Mouse (Mus musculus) kidney, embryonic 14.5 days (tissue): ENCODE results near the gene Ano8. TPM values are rescaled to one million over a fixed set of nuclear protein-coding genes. Genes with fewer than 3 reads are reported as not detected.

ENCODE experiments used
- ATAC-seq: fragments of 200-750 bp; cut with Nextera tagmentation; 2 replicates; pipeline ENCODE4 v1.8.0; 2017; ENCODE audit warnings: moderate number of reproducible peaks, mild to moderate bottlenecking, moderate TSS enrichment, moderate library complexity; ENCODE audit not compliant: low FRiP score, low TSS enrichment
- H3K27ac ChIP-seq: fragments of 300-500 bp; sonication (generic); 2 replicates; pipeline ENCODE4 v1.5.1; 2014; ENCODE audit warnings: low read depth, mild to moderate bottlenecking, low read length, moderate library complexity, mixed read lengths
- H3K27me3 ChIP-seq: fragments of 300-500 bp; sonication (generic); 2 replicates; pipeline ENCODE4 v1.6.1; 2014; ENCODE audit warnings: mild to moderate bottlenecking, low read length; ENCODE audit not compliant: control insufficient read depth, insufficient read depth
- H3K36me3 ChIP-seq: fragments of 300-500 bp; sonication (generic); 2 replicates; pipeline ENCODE4 v1.6.1; 2014; ENCODE audit warnings: low read length, mixed read lengths; ENCODE audit not compliant: control insufficient read depth, insufficient read depth
- H3K4me1 ChIP-seq: fragments of 300-500 bp; sonication (generic); 2 replicates; pipeline ENCODE4 v1.6.1; 2014; ENCODE audit warnings: low read length, mixed read lengths; ENCODE audit not compliant: control insufficient read depth, insufficient read depth
- H3K4me2 ChIP-seq: fragments of 300-500 bp; sonication (generic); replicated peaks from 2 replicates; pipeline ENCODE4 v1.6.1; 2014; ENCODE audit warnings: low read depth, mild to moderate bottlenecking, low read length
- H3K4me3 ChIP-seq: fragments of 300-500 bp; sonication (generic); 2 replicates; pipeline ENCODE4 v1.5.1; 2014; ENCODE audit warnings: mild to moderate bottlenecking, low read length
- H3K9ac ChIP-seq: fragments of 300-500 bp; sonication (generic); 2 replicates; pipeline ENCODE4 v1.6.1; 2014; ENCODE audit warnings: low read depth, mild to moderate bottlenecking, low read length, moderate library complexity
- H3K9me3 ChIP-seq: fragments of 300-500 bp; sonication (generic); 2 replicates; pipeline ENCODE4 v1.6.1; 2016; ENCODE audit warnings: low read length; ENCODE audit not compliant: control insufficient read depth
- WGBS: fragments of 180-500 bp; shearing (Covaris S2); extraction: QIAGEN DNeasy Blood & Tissue Kit; methylation state at CpG from one replicate; pipeline ENCODE4 v1.1.7; 2014; 5-methylcytosine and 5-hydroxymethylcytosine counted together
- polyA plus RNA-seq: library from polyadenylated mRNA; unstranded; fragments of >200 nt; fragmentation: Nextera tagmentation; extraction: Ambion mirVana; gene quantifications from 2 replicates; pipeline ENCODE4 v1.2.1, GENCODE M21; 2014

Ano8 gene
- polyA plus RNA-seq, 1 experiment from 2014 or later, result 3.4 TPM

DNA sequence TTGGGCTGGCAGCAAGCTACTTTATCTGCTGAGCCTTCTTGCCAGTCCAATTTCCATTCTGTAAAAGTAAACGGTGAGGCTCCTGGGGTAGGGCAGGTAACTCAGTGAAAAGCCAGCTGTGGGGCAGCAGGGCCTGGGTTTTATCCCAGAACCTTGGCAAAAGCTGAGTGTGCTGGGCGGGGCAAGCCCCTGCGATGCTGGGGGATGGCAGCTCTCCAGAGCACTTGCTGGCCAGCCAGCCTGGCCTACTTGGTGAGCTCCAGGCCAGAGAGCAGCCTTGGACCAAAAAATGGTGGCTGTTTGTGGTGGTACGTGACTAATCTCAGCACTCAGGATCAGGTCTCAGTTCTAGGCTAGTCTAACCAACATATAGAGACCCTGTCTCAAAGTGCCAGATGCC is 20.2 kb upstream of the Ano8 start:
- ATAC-seq, result no peak
- no peak overlapping the region for H3K4me2 ChIP-seq
- WGBS, result 90% methylated on average over 4 of the region's 4 CpGs
- H3K27me3 ChIP-seq, result peaks cover 29% of the 10 kb centered on the region
- H3K4me3 ChIP-seq, result no peak overlapping the region
- no peaks in the 10 kb centered on the region for H3K9me3 ChIP-seq
- H3K9ac ChIP-seq, result no peak overlapping the region
- peaks cover 11% of the 10 kb centered on the region; the same call in 1 of the 2 replicates for H3K4me1 ChIP-seq
- H3K36me3 ChIP-seq, result no peaks in the 10 kb centered on the region
- no peak overlapping the region for H3K27ac ChIP-seq

DNA sequence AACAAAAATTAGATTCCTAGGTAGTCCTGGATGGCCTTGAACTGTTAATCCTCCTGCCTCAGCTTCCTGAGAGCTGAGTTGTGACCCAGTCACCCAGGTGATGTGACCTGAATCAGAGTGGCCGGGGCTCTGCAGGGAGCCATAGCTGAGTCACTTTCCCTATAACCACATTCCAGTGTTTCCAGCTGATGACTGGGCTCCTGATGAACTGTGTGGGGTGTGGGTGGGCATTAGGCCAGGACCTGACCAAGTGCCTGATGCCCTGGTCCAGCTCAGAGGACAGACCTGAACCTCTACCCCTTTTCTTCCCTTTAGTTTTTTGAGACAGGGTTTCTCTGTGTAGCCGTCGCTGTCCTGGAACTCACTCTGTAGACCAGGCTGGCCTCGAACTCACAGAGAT is 19.6 kb upstream of the Ano8 start:
- Histone ChIP-seq H3K36me3 (no peaks in the 10 kb centered on the region), H3K9ac (no peak overlapping the region), H3K4me1 (peaks cover 11% of the 10 kb centered on the region; the same call in 1 of the 2 replicates), H3K9me3 (no peaks in the 10 kb centered on the region), H3K4me3 (no peak overlapping the region), H3K27ac (no peak overlapping the region), H3K4me2 (no peak overlapping the region), H3K27me3 (peaks cover 29% of the 10 kb centered on the region)
- WGBS, result 87% methylated on average over 4 of the region's 4 CpGs
- no peak for ATAC-seq

DNA sequence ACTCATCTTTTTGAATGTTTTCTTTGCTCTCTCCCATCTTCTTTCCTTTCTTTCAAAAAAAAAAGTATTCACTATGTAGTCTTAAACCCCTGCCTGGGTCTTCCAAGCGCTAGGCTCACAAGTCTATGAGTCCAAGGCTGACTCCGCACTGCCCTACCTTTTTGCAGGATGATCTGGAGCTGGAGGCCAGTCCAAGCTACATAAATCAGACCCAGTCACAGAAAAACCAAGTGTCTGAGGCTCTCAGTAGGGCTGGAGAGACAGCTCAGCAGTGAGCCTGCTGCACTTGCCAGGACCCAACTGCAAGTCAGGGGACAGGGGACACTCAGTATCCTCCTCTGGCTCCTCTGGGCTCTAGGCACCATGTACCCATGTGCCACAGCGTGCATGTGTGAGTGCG is 18.6 kb upstream of the Ano8 start:
- Histone ChIP-seq H3K4me1 (peaks cover 12% of the 10 kb centered on the region), H3K4me2 (no peak overlapping the region), H3K27me3 (peaks cover 29% of the 10 kb centered on the region), H3K9me3 (no peaks in the 10 kb centered on the region), H3K27ac (no peak overlapping the region), H3K36me3 (no peaks in the 10 kb centered on the region), H3K4me3 (no peak overlapping the region), H3K9ac (no peak overlapping the region)
- no peak for ATAC-seq
- WGBS, result 75% methylated on average over 4 of the region's 4 CpGs

DNA sequence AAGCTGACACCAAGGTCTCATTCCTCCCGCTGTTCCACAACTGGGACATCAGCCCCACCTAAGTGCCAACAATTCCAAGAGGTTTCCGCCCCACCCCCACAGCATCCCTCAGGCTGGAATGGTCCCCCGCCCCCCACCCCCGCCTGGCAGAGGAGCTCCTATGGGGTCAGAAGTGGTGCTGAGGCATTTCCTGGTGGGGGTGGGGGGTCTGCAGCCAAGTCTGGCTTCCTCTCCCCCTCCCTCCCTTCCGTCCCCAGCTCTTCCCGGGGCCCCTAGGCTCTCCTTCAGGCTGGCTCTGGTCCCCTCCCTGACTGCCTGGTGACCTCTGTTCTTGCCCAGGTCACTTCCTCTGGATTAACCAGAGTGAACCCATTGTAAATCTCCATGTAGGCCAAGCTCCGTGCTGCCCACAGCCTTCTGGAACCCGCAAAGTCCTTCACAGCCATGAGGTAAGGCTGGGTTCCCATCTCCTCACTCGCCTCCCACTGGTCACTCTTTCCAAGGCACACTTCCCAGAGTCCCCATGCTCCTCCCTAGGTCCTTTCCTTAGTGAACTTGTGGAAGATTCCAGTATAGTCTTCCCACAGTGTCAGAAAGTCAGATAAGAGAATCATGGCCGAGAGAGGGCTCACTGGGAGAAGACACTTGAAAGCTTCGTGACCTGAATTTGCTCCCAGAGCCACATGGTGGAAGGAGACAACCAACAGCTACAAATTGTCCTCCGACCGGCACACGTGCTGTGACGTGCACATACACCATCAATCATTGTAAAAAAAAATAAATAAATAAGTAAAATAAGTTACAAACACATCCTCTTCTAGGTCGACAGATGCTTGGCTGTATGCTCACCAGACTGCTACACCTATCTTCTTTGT is 13.3 kb upstream of the Ano8 start:
- Histone ChIP-seq H3K4me2 (no peak overlapping the region), H3K4me1 (peaks cover 44% of the 10 kb centered on the region), H3K9me3 (no peaks in the 10 kb centered on the region), H3K36me3 (peaks cover 5% of the 10 kb centered on the region; the same call in 1 of the 2 replicates), H3K27me3 (no peaks in the 10 kb centered on the region), H3K27ac (peak overlapping the region; percentile 84), H3K9ac (no peak overlapping the region), H3K4me3 (no peak overlapping the region)
- 17% methylated on average over 16 of the region's 16 CpGs for WGBS
- ATAC-seq, result peak; percentile 14; the same call in 1 of the 2 replicates

DNA sequence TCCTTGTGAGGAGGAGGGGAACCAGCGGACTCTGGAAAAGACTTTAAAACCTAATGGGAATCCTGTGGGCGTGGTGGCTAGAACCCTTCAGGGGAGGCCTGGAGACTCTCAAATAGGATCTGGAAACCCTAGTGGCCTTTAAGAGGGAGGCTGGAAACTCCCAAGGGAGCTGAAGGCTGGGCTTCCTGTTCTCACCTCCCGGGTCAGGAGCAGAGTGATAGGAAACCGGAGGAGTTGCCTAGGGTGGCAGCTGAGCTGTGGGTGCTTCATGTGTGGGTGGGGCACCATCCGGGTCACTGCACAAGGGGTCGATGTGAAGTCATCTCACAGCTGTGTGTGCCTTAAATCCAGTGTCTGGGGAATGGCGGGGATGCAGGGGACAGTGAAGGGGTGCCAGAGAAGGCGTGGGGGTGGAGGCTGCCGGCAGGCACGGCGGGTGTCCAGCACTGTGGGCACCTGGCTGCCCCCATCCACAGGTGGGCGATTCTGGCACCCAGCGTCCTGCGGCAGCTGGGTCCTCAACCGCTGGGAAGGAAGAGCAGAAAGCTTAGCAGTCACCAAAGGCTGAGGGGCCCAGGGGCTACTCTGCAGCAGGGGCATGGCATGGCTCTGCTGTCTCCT is 12.2 kb upstream of the Ano8 start:
- Histone ChIP-seq H3K9me3 (no peaks in the 10 kb centered on the region), H3K27me3 (no peaks in the 10 kb centered on the region), H3K27ac (peak overlapping the region; percentile 84), H3K9ac (no peak overlapping the region), H3K36me3 (peaks cover 10% of the 10 kb centered on the region; the same call in 1 of the 2 replicates), H3K4me2 (no peak overlapping the region), H3K4me1 (peaks cover 44% of the 10 kb centered on the region), H3K4me3 (no peak overlapping the region)
- 8% methylated on average over 15 of the region's 15 CpGs for WGBS
- peak; percentile 50 for ATAC-seq

DNA sequence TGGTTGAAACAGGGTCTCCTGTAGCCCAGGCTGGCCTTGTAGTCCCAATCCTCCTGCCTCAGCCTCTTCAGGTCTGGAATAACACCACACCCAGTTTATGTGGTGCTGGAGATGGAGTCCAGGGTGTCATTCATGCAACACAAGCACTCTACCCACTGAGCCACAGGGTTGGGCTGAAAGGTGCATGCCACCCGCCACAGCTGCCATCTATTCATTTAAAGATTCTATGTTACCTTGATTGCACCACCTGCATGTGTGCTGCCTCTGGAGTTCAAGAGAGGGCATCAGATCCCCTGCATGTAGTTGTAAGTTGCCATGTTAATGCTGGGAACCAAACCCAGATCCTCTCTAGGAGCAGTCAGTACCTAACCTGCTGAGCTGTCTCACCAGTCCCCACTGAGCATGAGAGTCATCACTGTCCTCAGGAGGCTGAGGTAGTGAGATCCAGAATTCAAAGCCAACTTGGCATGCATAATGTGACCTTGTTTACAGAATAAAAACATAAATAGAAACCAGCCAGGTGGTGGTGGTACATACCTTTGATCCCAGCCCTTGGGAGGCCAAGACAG is 11.4 kb upstream of the Ano8 start:
- Histone ChIP-seq H3K27me3 (no peaks in the 10 kb centered on the region), H3K27ac (peak overlapping the region; percentile 84), H3K4me1 (peaks cover 44% of the 10 kb centered on the region), H3K4me3 (no peak overlapping the region), H3K36me3 (peaks cover 19% of the 10 kb centered on the region), H3K9me3 (no peaks in the 10 kb centered on the region), H3K4me2 (no peak overlapping the region), H3K9ac (peak overlapping the region; percentile 28; the same call in 1 of the 2 replicates)
- no peak for ATAC-seq
- 96% methylated on average over 1 of the region's 1 CpGs for WGBS

DNA sequence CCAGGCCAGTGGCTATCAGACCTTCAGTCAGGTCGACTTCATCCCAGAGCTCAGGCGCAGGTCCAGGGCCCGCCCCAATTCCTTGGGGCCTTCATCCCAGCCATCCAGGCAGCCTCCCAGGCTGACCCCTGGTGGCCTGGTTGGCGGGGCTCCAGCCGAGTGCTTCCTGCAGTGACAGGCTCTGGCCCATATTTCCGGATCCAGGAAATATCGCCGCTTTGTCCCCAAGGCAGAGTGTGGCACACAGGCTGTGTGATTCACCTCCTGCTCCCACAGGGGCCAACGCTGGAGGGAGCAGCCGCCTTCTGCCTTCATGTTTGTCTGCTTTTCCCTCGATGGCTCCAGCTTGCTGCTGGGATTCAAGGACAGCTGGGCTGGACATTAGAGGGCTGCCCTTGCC is 10.7 kb upstream of the Ano8 start:
- 13% methylated on average over 11 of the region's 11 CpGs for WGBS
- peak overlapping the region; percentile 84 for H3K27ac ChIP-seq
- ATAC-seq, result peak; percentile 51
- no peaks in the 10 kb centered on the region for H3K27me3 ChIP-seq
- H3K4me1 ChIP-seq, result peaks cover 44% of the 10 kb centered on the region
- peak overlapping the region; percentile 28 for H3K9ac ChIP-seq
- peaks cover 23% of the 10 kb centered on the region for H3K36me3 ChIP-seq
- H3K4me3 ChIP-seq, result no peak overlapping the region
- H3K4me2 ChIP-seq, result no peak overlapping the region
- H3K9me3 ChIP-seq, result no peaks in the 10 kb centered on the region

DNA sequence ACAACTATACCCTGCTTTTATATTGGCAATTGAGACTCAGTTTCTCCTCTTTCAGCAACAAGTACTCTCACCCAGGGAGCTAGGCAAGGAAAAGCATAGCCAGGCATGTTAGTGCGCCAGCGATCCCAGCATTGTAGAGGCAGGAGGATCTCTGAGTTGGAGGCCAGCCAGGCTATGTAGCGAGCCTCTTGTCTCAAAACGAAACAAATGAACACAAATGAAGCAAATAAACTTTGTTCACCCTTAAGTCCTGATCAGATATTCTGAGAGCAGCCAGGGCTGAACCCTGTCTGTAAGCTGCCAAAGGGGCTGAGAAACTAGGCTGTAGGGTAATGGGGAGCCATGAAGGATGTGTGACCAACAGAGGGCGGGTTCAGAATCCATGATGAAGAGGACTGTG is 10.0 kb upstream of the Ano8 start:
- no peak for ATAC-seq
- peaks cover 44% of the 10 kb centered on the region for H3K4me1 ChIP-seq
- WGBS, result 82% methylated on average over 5 of the region's 5 CpGs

DNA sequence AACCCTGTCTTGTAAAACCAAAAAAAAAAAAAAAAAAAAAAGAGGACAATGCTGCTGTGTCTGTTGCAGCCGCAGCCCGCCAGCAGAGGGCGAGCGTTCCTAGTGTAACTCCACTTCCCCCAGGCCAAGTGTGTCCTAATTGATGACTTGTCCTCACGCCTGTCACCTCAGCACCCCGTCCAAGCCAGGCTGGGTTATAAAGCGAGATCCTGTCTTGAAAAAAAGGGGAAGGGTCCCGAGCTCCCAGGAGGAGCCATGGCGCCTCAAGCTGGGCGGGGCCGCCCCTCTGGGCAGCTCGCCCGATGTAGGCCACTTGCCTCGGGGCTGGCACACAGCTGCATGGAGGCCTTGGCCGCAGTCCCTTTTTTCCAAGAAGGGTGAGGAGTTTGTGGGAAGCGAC is 9.3 kb upstream of the Ano8 start:
- H3K27ac ChIP-seq, result peak overlapping the region; percentile 84; the same call in 1 of the 2 replicates
- peak overlapping the region; percentile 19; the same call in 1 of the 2 replicates for H3K4me2 ChIP-seq
- H3K36me3 ChIP-seq, result peaks cover 31% of the 10 kb centered on the region
- ATAC-seq, result peak; percentile 51
- no peaks in the 10 kb centered on the region for H3K27me3 ChIP-seq
- no peak overlapping the region for H3K9ac ChIP-seq
- no peak overlapping the region for H3K4me3 ChIP-seq
- 21% methylated on average over 16 of the region's 16 CpGs for WGBS
- H3K9me3 ChIP-seq, result no peaks in the 10 kb centered on the region
- H3K4me1 ChIP-seq, result peaks cover 44% of the 10 kb centered on the region

More for the DNA sequence above, 10.0 kb upstream of the Ano8 start:
- H3K27ac ChIP-seq, result peak overlapping the region; percentile 84
- H3K27me3 ChIP-seq, result no peaks in the 10 kb centered on the region
- H3K9ac ChIP-seq, result no peak overlapping the region
- H3K9me3 ChIP-seq, result no peaks in the 10 kb centered on the region
- H3K4me2 ChIP-seq, result no peak overlapping the region
- peaks cover 29% of the 10 kb centered on the region for H3K36me3 ChIP-seq
- no peak overlapping the region for H3K4me3 ChIP-seq
